Comparison of ENCODE assay signal across 7 mouse cellular contexts in genomic region chr15:89211716-89212461, GRCm38 (mm10). TPM values are rescaled to one million over a fixed set of nuclear protein-coding genes. Genes with fewer than 3 reads are reported as not detected.
DNase-seq lines count a peak whose midpoint lies in the region; ATAC-seq lines count a peak whose summit lies in the region.

No protein-coding gene starts in this region.

- H3K27me3 ChIP-seq in kidney, embryonic 14.5 days (ENCODE audit: control insufficient read depth, insufficient read depth, low read length), result no peaks in the 10 kb centered on the region

- H3K4me2 ChIP-seq in kidney, embryonic 14.5 days (replicated peaks; ENCODE audit: low read depth, low read length), result peak overlapping the region; percentile 68

- H3K36me3 ChIP-seq in kidney, embryonic 14.5 days (ENCODE audit: control insufficient read depth, insufficient read depth, low read length), result peaks cover 3% of the 10 kb centered on the region; the same call in 1 of the 2 replicates

- H3K4me3 ChIP-seq in brown adipose tissue, adult 24 weeks (ENCODE audit: insufficient read depth, low read depth, low read length), result peak overlapping the region; percentile 81
- H3K4me3 ChIP-seq in kidney, embryonic 14.5 days (ENCODE audit: low read length), result peak overlapping the region; percentile 94

- H3K27ac ChIP-seq in brown adipose tissue, adult 24 weeks (replicated peaks; ENCODE audit: low read depth, low read length), result peak overlapping the region; percentile 31
- peak overlapping the region; percentile 72 for H3K27ac ChIP-seq in kidney, embryonic 14.5 days (ENCODE audit: low read depth, low read length)

- ATAC-seq in kidney, embryonic 14.5 days (ENCODE audit: low FRiP score, low TSS enrichment), result peak; percentile 28

- peak; percentile 8 to 12 for DNase-seq in thymus, postnatal 10 days (ENCODE audit: low spot score in 2 of 2)
- DNase-seq in thymus, adult 18-20 months, result no peak
- DNase-seq in forelimb bud, embryonic 11.5 days (ENCODE audit: low read depth, low spot score), result peak; percentile 6
- DNase-seq in lung, postnatal 10 days, result peak; percentile 49
- DNase-seq in right cerebral cortex, postnatal 25 days, result peak; percentile 13

- WGBS in kidney, embryonic 14.5 days, result 2% methylated on average over 30 of the region's 35 CpGs

- no peaks in the 10 kb centered on the region for H3K9me3 ChIP-seq in kidney, embryonic 14.5 days (ENCODE audit: control insufficient read depth, low read length)

- peak overlapping the region; percentile 86 for H3K9ac ChIP-seq in kidney, embryonic 14.5 days (ENCODE audit: low read depth, low read length)

- H3K4me1 ChIP-seq in brown adipose tissue, adult 24 weeks (ENCODE audit: control insufficient read depth, insufficient read depth, insufficient read length, low read length), result peaks cover 6% of the 10 kb centered on the region
- H3K4me1 ChIP-seq in kidney, embryonic 14.5 days (ENCODE audit: control insufficient read depth, insufficient read depth, low read length), result no peaks in the 10 kb centered on the region

RNA-seq across cellular contexts. Expression of gene Ppp6r2, which starts 0.5 kb away (rescaled TPM):
- 23.0 and 25.7 TPM in 2 replicates for polyA plus RNA-seq in brown adipose tissue, adult 24 weeks (2012; ENCODE audit: insufficient read depth, insufficient read length, missing spikeins)
- polyA plus RNA-seq in kidney, embryonic 14.5 days (2014; fragmentation: Nextera tagmentation; extraction: Ambion mirVana), result 23.6 and 29.8 TPM in 2 replicates

RNA-seq across cellular contexts. Expression of gene Dennd6b, which starts 15.6 kb away (rescaled TPM):
- polyA plus RNA-seq in brown adipose tissue, adult 24 weeks (2012; ENCODE audit: insufficient read depth, insufficient read length, missing spikeins), result 1.8 and 2.2 TPM in 2 replicates
- 15.8 and 16.6 TPM in 2 replicates for polyA plus RNA-seq in kidney, embryonic 14.5 days (2014; fragmentation: Nextera tagmentation; extraction: Ambion mirVana)

RNA-seq across cellular contexts. Expression of gene Plxnb2, which starts 31.3 kb away (rescaled TPM):
- polyA plus RNA-seq in brown adipose tissue, adult 24 weeks (2012; ENCODE audit: insufficient read depth, insufficient read length, missing spikeins), result 5.4 and 7.5 TPM in 2 replicates
- 124 and 165 TPM in 2 replicates for polyA plus RNA-seq in kidney, embryonic 14.5 days (2014; fragmentation: Nextera tagmentation; extraction: Ambion mirVana)

Comparison
In these comparisons a context has a peak if more than half of its experiments do, and no peak if none do; other contexts are left out.
1. DNase-seq: peak in thymus, postnatal 10 days (2 of 2), forelimb bud, embryonic 11.5 days (single experiment), lung, postnatal 10 days (single experiment) and right cerebral cortex, postnatal 25 days (single experiment); none in thymus, adult 18-20 months (0 of 2).
2. RNA of gene Plxnb2, which starts 31.3 kb away (polyA plus RNA-seq): 124 to 165 TPM in kidney, embryonic 14.5 days; 5.4 to 7.5 TPM in brown adipose tissue, adult 24 weeks; every median in the first group is over 10 times any median in the second.